Mouse (Mus musculus) thymus, adult 2 months (tissue): Measurements from ENCODE around the gene Map2k2.

Experiments
- CTCF ChIP-seq: fragments of 200-500 bp; IDR thresholded peaks from 2 replicates; pipeline ENCODE4 v1.5.1; 2012; ENCODE audit warnings: mild to moderate bottlenecking, control low read depth, low read length, moderate library complexity, borderline replicate concordance; ENCODE audit not compliant: control insufficient read depth, poor library complexity, insufficient read depth; ENCODE audit errors: extremely low read depth
- POLR2A ChIP-seq: fragments of 200-500 bp; IDR thresholded peaks from 2 replicates; pipeline ENCODE4 v1.6.1; 2012; ENCODE audit warnings: mild to moderate bottlenecking, low read length, control low read depth, moderate library complexity; ENCODE audit not compliant: control insufficient read depth, poor library complexity, insufficient read depth; ENCODE audit errors: extremely low read depth

- TF ChIP-seq CTCF (no peak), POLR2A (no peak)
Measured at GRCm38 (mm10) chr10:81068706-81069105, 37.0 kb upstream of the Map2k2 start.
